Mouse (Mus musculus): ENCODE data around the gene Lamb3. TPM values are rescaled to one million over a fixed set of nuclear protein-coding genes. Genes with fewer than 3 reads are reported as not detected.
"Not testable (repeated sequence)": the region's sequence is repeated elsewhere in the genome, so short reads cannot be mapped to it uniquely, and the experiment has no call there.

Gene Lamb3
- polyA plus RNA-seq, 1 experiment from 2014 or later = 0.97 TPM

- no peaks in the 10 kb centered on the region for H3K36me3 ChIP-seq (replicated peaks; ENCODE audit: control insufficient read depth, insufficient read depth, low read depth, low read length)
- no peaks in the 10 kb centered on the region for H3K9me3 ChIP-seq (replicated peaks; ENCODE audit: control insufficient read depth, low read length)
- no peak overlapping the region for H3K4me3 ChIP-seq (ENCODE audit: low read depth, low read length)
- H3K27ac ChIP-seq (replicated peaks; ENCODE audit: low read depth, low read length) = no peak overlapping the region
- ATAC-seq (replicated peaks; ENCODE audit: insufficient number of reproducible peaks, low FRiP score, low TSS enrichment, low read depth) (no peak), DNase-seq (ENCODE audit: low spot score) (no peak)
- H3K4me1 ChIP-seq (ENCODE audit: control insufficient read depth, insufficient read depth, low read length) = no peaks in the 10 kb centered on the region
- no peaks in the 10 kb centered on the region for H3K27me3 ChIP-seq (ENCODE audit: control insufficient read depth, insufficient read depth, low read length)
- 77% methylated on average over 8 of the region's 8 CpGs for WGBS
- H3K4me2 ChIP-seq (ENCODE audit: low read depth, low read length) = no peak overlapping the region
- H3K9ac ChIP-seq (replicated peaks; ENCODE audit: low read length) = no peak overlapping the region
Measured at GRCm38 (mm10) chr1:193242238-193242637, 34.7 kb downstream of the Lamb3 start.

GRCm38 (mm10) chr1:193242863-193243262 is 35.4 kb downstream of the Lamb3 start:
- 63% methylated on average over 4 of the region's 4 CpGs for WGBS
- Histone ChIP-seq H3K9ac (replicated peaks; ENCODE audit: low read length) (no peak overlapping the region), H3K9me3 (replicated peaks; ENCODE audit: control insufficient read depth, low read length) (no peaks in the 10 kb centered on the region), H3K4me3 (ENCODE audit: low read depth, low read length) (no peak overlapping the region), H3K27me3 (ENCODE audit: control insufficient read depth, insufficient read depth, low read length) (no peaks in the 10 kb centered on the region), H3K4me2 (ENCODE audit: low read depth, low read length) (no peak overlapping the region), H3K4me1 (ENCODE audit: control insufficient read depth, insufficient read depth, low read length) (no peaks in the 10 kb centered on the region), H3K27ac (replicated peaks; ENCODE audit: low read depth, low read length) (no peak overlapping the region), H3K36me3 (replicated peaks; ENCODE audit: control insufficient read depth, insufficient read depth, low read depth, low read length) (no peaks in the 10 kb centered on the region)
- DNase-seq (ENCODE audit: low spot score) (no peak), ATAC-seq (replicated peaks; ENCODE audit: insufficient number of reproducible peaks, low FRiP score, low TSS enrichment, low read depth) (no peak)

GRCm38 (mm10) chr1:193243571-193244193 is 36.2 kb downstream of the Lamb3 start:
- Histone ChIP-seq H3K27ac (replicated peaks; ENCODE audit: low read depth, low read length) (no peak overlapping the region), H3K4me3 (ENCODE audit: low read depth, low read length) (no peak overlapping the region), H3K36me3 (replicated peaks; ENCODE audit: control insufficient read depth, insufficient read depth, low read depth, low read length) (no peaks in the 10 kb centered on the region), H3K9me3 (replicated peaks; ENCODE audit: control insufficient read depth, low read length) (no peaks in the 10 kb centered on the region), H3K9ac (replicated peaks; ENCODE audit: low read length) (no peak overlapping the region), H3K4me2 (ENCODE audit: low read depth, low read length) (no peak overlapping the region), H3K27me3 (ENCODE audit: control insufficient read depth, insufficient read depth, low read length) (no peaks in the 10 kb centered on the region), H3K4me1 (ENCODE audit: control insufficient read depth, insufficient read depth, low read length) (no peaks in the 10 kb centered on the region)
- DNase-seq (ENCODE audit: low spot score) (no peak), ATAC-seq (replicated peaks; ENCODE audit: insufficient number of reproducible peaks, low FRiP score, low TSS enrichment, low read depth) (no peak)
- 64% methylated on average over 10 of the region's 10 CpGs for WGBS

GRCm38 (mm10) chr1:193244235-193244634 is 36.7 kb downstream of the Lamb3 start:
- Histone ChIP-seq H3K9me3 (replicated peaks; ENCODE audit: control insufficient read depth, low read length) (no peaks in the 10 kb centered on the region), H3K4me1 (ENCODE audit: control insufficient read depth, insufficient read depth, low read length) (no peaks in the 10 kb centered on the region), H3K9ac (replicated peaks; ENCODE audit: low read length) (no peak overlapping the region), H3K27ac (replicated peaks; ENCODE audit: low read depth, low read length) (no peak overlapping the region), H3K27me3 (ENCODE audit: control insufficient read depth, insufficient read depth, low read length) (no peaks in the 10 kb centered on the region), H3K4me2 (ENCODE audit: low read depth, low read length) (no peak overlapping the region), H3K36me3 (replicated peaks; ENCODE audit: control insufficient read depth, insufficient read depth, low read depth, low read length) (no peaks in the 10 kb centered on the region), H3K4me3 (ENCODE audit: low read depth, low read length) (no peak overlapping the region)
- no peak for DNase-seq (ENCODE audit: low spot score)
- no peak for ATAC-seq (replicated peaks; ENCODE audit: insufficient number of reproducible peaks, low FRiP score, low TSS enrichment, low read depth)
- WGBS = 86% methylated on average over 6 of the region's 6 CpGs

- Histone ChIP-seq H3K9me3 (replicated peaks; ENCODE audit: control insufficient read depth, low read length) (no peaks in the 10 kb centered on the region), H3K4me3 (ENCODE audit: low read depth, low read length) (no peak overlapping the region), H3K4me1 (ENCODE audit: control insufficient read depth, insufficient read depth, low read length) (no peaks in the 10 kb centered on the region), H3K4me2 (ENCODE audit: low read depth, low read length) (no peak overlapping the region), H3K36me3 (replicated peaks; ENCODE audit: control insufficient read depth, insufficient read depth, low read depth, low read length) (no peaks in the 10 kb centered on the region), H3K27ac (replicated peaks; ENCODE audit: low read depth, low read length) (no peak overlapping the region), H3K9ac (replicated peaks; ENCODE audit: low read length) (no peak overlapping the region), H3K27me3 (ENCODE audit: control insufficient read depth, insufficient read depth, low read length) (no peaks in the 10 kb centered on the region)
- ATAC-seq (replicated peaks; ENCODE audit: insufficient number of reproducible peaks, low FRiP score, low TSS enrichment, low read depth) (no peak), DNase-seq (ENCODE audit: low spot score) (no peak)
- WGBS = 88% methylated on average over 2 of the region's 2 CpGs
Measured at GRCm38 (mm10) chr1:193250026-193250425, 42.5 kb downstream of the Lamb3 start.

GRCm38 (mm10) chr1:193251386-193251785 is 43.9 kb downstream of the Lamb3 start:
- Histone ChIP-seq H3K36me3 (replicated peaks; ENCODE audit: control insufficient read depth, insufficient read depth, low read depth, low read length) (no peaks in the 10 kb centered on the region), H3K9ac (replicated peaks; ENCODE audit: low read length) (no peak overlapping the region), H3K27me3 (ENCODE audit: control insufficient read depth, insufficient read depth, low read length) (no peaks in the 10 kb centered on the region), H3K4me3 (ENCODE audit: low read depth, low read length) (no peak overlapping the region), H3K4me2 (ENCODE audit: low read depth, low read length) (no peak overlapping the region), H3K27ac (replicated peaks; ENCODE audit: low read depth, low read length) (no peak overlapping the region), H3K9me3 (replicated peaks; ENCODE audit: control insufficient read depth, low read length) (no peaks in the 10 kb centered on the region), H3K4me1 (ENCODE audit: control insufficient read depth, insufficient read depth, low read length) (no peaks in the 10 kb centered on the region)
- WGBS = 79% methylated on average over 7 of the region's 7 CpGs
- ATAC-seq (replicated peaks; ENCODE audit: insufficient number of reproducible peaks, low FRiP score, low TSS enrichment, low read depth) = no peak
- DNase-seq (ENCODE audit: low spot score) = no peak

GRCm38 (mm10) chr1:193252616-193253015 is 45.1 kb downstream of the Lamb3 start:
- no peaks in the 10 kb centered on the region for H3K9me3 ChIP-seq (replicated peaks; ENCODE audit: control insufficient read depth, low read length)
- H3K4me2 ChIP-seq (ENCODE audit: low read depth, low read length) = no peak overlapping the region
- H3K9ac ChIP-seq (replicated peaks; ENCODE audit: low read length) = no peak overlapping the region
- DNase-seq (ENCODE audit: low spot score) (no peak), ATAC-seq (replicated peaks; ENCODE audit: insufficient number of reproducible peaks, low FRiP score, low TSS enrichment, low read depth) (no peak)
- no peaks in the 10 kb centered on the region for H3K36me3 ChIP-seq (replicated peaks; ENCODE audit: control insufficient read depth, insufficient read depth, low read depth, low read length)
- H3K4me1 ChIP-seq (ENCODE audit: control insufficient read depth, insufficient read depth, low read length) = no peaks in the 10 kb centered on the region
- H3K27ac ChIP-seq (replicated peaks; ENCODE audit: low read depth, low read length) = no peak overlapping the region
- no peaks in the 10 kb centered on the region for H3K27me3 ChIP-seq (ENCODE audit: control insufficient read depth, insufficient read depth, low read length)
- 57% methylated on average over 5 of the region's 5 CpGs for WGBS
- no peak overlapping the region for H3K4me3 ChIP-seq (ENCODE audit: low read depth, low read length)

GRCm38 (mm10) chr1:193253895-193254294 is 46.4 kb downstream of the Lamb3 start:
- not testable (repeated sequence) for H3K36me3 ChIP-seq (replicated peaks; ENCODE audit: control insufficient read depth, insufficient read depth, low read depth, low read length); H3K9me3 ChIP-seq (replicated peaks; ENCODE audit: control insufficient read depth, low read length); H3K27me3 ChIP-seq (ENCODE audit: control insufficient read depth, insufficient read depth, low read length); H3K4me1 ChIP-seq (ENCODE audit: control insufficient read depth, insufficient read depth, low read length); H3K4me3 ChIP-seq (ENCODE audit: low read depth, low read length); DNase-seq (ENCODE audit: low spot score); H3K9ac ChIP-seq (replicated peaks; ENCODE audit: low read length); H3K4me2 ChIP-seq (ENCODE audit: low read depth, low read length); ATAC-seq (replicated peaks; ENCODE audit: insufficient number of reproducible peaks, low FRiP score, low TSS enrichment, low read depth); H3K27ac ChIP-seq (replicated peaks; ENCODE audit: low read depth, low read length)
- 65% methylated on average over 3 of the region's 3 CpGs for WGBS

Data from embryonic facial prominence, embryonic 11.5 days (tissue).